Mouse (Mus musculus) megakaryocyte, embryonic 14.5 days (primary cell): ENCODE data around the gene Nae1.

ENCODE experiments used
- FLI1 ChIP-seq: IDR thresholded peaks from 2 replicates; pipeline ENCODE4 v1.6.1; 2012; ENCODE audit warnings: low read length, inconsistent platforms, mixed read lengths
- GATA1 ChIP-seq: IDR thresholded peaks from 3 replicates; pipeline ENCODE4 v1.6.1; 2012; ENCODE audit warnings: mixed read lengths, low read length, inconsistent platforms, borderline replicate concordance

GRCm38 (mm10) chr8:104539566-104539965 lies 5.1 kb upstream of the Nae1 start:
- TF ChIP-seq GATA1, result no peak
- no peak for TF ChIP-seq FLI1
